Mouse (Mus musculus) bone marrow, adult 2 months (tissue): ENCODE data around the gene Prok2.

Source experiments
- CTCF ChIP-seq: fragments of 200-500 bp; IDR thresholded peaks from 2 replicates; pipeline ENCODE4 v1.5.1; 2011; ENCODE audit warnings: low read length, control low read depth; ENCODE audit not compliant: control insufficient read depth, insufficient read depth
- POLR2A ChIP-seq: fragments of 200-500 bp; IDR thresholded peaks from 2 replicates; pipeline ENCODE4 v1.6.1; 2011; ENCODE audit warnings: low read depth, mild to moderate bottlenecking, control low read depth, low read length, borderline replicate concordance; ENCODE audit not compliant: control insufficient read depth

DNA sequence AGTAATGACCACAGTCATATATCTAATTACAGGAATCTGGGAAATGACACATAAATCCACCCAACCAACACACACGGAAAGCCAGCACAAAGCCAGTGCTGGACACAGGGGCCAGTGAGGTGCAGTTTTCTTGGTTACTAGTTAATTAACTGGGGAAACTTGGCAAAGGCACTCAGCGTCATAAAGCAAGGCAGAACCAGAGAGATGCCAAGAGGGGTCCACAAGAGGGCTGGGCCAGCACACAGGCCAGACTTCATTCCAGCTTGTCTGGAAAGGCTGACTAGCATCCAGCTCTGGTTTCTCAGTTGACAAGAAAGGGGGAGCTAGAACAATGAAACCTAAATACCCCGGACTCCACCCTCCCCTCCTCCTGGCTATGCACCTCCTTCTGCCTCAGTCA is 25.7 kb downstream of the Prok2 start:
- TF ChIP-seq CTCF (no peak), POLR2A (no peak)
